Mouse (Mus musculus): ENCODE results near the gene Npas2.

- TF ChIP-seq CTCF (IDR thresholded peaks at IDR 0.05) (no peak), EP300 (IDR thresholded peaks at IDR 0.05; ENCODE audit: insufficient read depth, low read depth, low read length) (no peak)
These were observed 93.5 kb downstream of the Npas2 start for GRCm38 (mm10) chr1:39287076-39287475.

Data from heart, adult 2 months (tissue).